Mouse (Mus musculus) bone marrow, adult 2 months (tissue): ENCODE data around the gene Cited4. TPM values are rescaled to one million over a fixed set of nuclear protein-coding genes. Genes with fewer than 3 reads are reported as not detected.

Source experiments
- H3K27ac ChIP-seq: fragments of 200-500 bp; 2 replicates; pipeline ENCODE4 v1.5.1; 2012; ENCODE audit warnings: low read depth, mild to moderate bottlenecking, control low read depth, inconsistent platforms, low read length; ENCODE audit not compliant: control insufficient read depth, poor library complexity, insufficient read depth
- H3K4me1 ChIP-seq: fragments of 200-500 bp; 2 replicates; pipeline ENCODE4 v1.6.1; 2011; ENCODE audit warnings: low read length; ENCODE audit not compliant: control insufficient read depth, insufficient read depth
- H3K4me3 ChIP-seq: fragments of 200-500 bp; replicated peaks from 2 replicates; pipeline ENCODE3; 2011; ENCODE audit warnings: mild to moderate bottlenecking, low read depth, low read length, control low read depth; ENCODE audit not compliant: control insufficient read depth
- CTCF ChIP-seq: fragments of 200-500 bp; IDR thresholded peaks from 2 replicates; pipeline ENCODE4 v1.5.1; 2011; ENCODE audit warnings: low read length, control low read depth; ENCODE audit not compliant: control insufficient read depth, insufficient read depth
- POLR2A ChIP-seq: fragments of 200-500 bp; IDR thresholded peaks from 2 replicates; pipeline ENCODE4 v1.6.1; 2011; ENCODE audit warnings: low read depth, mild to moderate bottlenecking, control low read depth, low read length, borderline replicate concordance; ENCODE audit not compliant: control insufficient read depth
- WGBS: fragments of 180-500 bp; shearing (Covaris S2); methylation state at CpG from one replicate; pipeline ENCODE4 v1.1.7; 2018; 5-methylcytosine and 5-hydroxymethylcytosine counted together
- polyA plus RNA-seq: library from polyadenylated mRNA; stranded (reverse); fragments of >200 nt; gene quantifications from 2 replicates; pipeline ENCODE4 v1.2.4, GENCODE M21; 2011; ENCODE audit warnings: low replicate concordance; ENCODE audit not compliant: missing spikeins, insufficient read depth, insufficient read length

The Cited4 gene
- polyA plus RNA-seq, 1 experiment: 18.3 TPM

- TF ChIP-seq CTCF (no peak), POLR2A (no peak)
- H3K4me3 ChIP-seq: no peak overlapping the region
- H3K27ac ChIP-seq: no peak overlapping the region
- 32% methylated on average over 7 of the region's 7 CpGs for WGBS
- no peaks in the 10 kb centered on the region; the same call in 1 of the 2 replicates for H3K4me1 ChIP-seq
Measured at GRCm38 (mm10) chr4:120650208-120650592, 16.2 kb upstream of the Cited4 start.

DNA sequence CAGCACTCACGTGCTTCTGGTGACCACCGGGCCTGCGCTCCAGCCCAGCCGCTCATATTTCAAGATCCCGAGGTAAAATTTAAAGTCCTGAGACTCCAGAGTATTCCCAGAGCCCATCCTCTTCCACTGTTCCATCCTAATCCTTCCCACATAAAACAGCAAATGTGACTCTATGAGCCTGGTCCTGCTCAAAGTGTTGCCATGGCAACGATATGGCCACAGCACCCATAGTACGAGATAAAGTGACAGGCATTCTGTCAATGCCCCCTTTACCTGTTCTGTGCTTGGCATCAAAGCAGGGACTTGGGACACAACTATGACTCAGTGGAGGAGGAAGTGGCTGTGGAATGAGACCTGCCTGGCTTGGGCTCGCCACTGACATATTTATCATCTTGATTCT is 10.5 kb upstream of the Cited4 start:
- H3K4me1 ChIP-seq: no peaks in the 10 kb centered on the region; the same call in 1 of the 2 replicates
- whole genome bisulfite sequencing: 78% methylated on average over 8 of the region's 8 CpGs
- TF ChIP-seq POLR2A (no peak), CTCF (no peak)
- H3K27ac ChIP-seq: no peak overlapping the region
- no peak overlapping the region for H3K4me3 ChIP-seq

- 41% methylated on average over 4 of the region's 4 CpGs for WGBS
- Histone ChIP-seq H3K4me3 (no peak overlapping the region), H3K4me1 (no peaks in the 10 kb centered on the region; the same call in 1 of the 2 replicates), H3K27ac (no peak overlapping the region)
- TF ChIP-seq POLR2A: no peak
- no peak for TF ChIP-seq CTCF
Measured at GRCm38 (mm10) chr4:120660485-120660884, 5.9 kb upstream of the Cited4 start.

DNA sequence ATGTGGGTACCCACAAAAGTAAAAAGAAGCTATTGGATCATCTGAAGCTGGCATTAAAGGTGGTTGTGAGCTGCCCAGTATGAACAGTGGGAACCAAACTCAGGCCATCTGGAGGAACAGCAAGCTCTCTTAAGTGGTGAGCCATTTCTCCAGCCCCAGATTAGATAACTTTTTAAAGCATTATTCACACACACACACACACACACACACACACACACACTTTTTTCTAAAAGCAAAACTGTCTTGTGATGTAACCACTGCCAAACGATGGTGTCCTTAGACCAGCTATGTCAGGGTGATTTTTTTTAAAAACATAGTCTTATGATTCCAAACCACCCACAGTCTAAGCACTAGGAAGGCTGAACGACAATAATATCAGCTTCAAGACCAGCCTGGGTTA is 1.8 kb upstream of the Cited4 start:
- Histone ChIP-seq H3K4me1 (no peaks in the 10 kb centered on the region; the same call in none of the 2 replicates), H3K27ac (no peak overlapping the region), H3K4me3 (no peak overlapping the region)
- 51% methylated on average over 2 of the region's 2 CpGs for WGBS
- no peak for TF ChIP-seq CTCF
- TF ChIP-seq POLR2A: no peak

GRCm38 (mm10) chr4:120665144-120665700 is 1.1 kb upstream of the Cited4 start:
- Histone ChIP-seq H3K27ac (no peak overlapping the region), H3K4me3 (no peak overlapping the region), H3K4me1 (peaks cover 2% of the 10 kb centered on the region)
- WGBS: 46% methylated on average over 4 of the region's 4 CpGs
- no peak for TF ChIP-seq POLR2A
- no peak for TF ChIP-seq CTCF

DNA sequence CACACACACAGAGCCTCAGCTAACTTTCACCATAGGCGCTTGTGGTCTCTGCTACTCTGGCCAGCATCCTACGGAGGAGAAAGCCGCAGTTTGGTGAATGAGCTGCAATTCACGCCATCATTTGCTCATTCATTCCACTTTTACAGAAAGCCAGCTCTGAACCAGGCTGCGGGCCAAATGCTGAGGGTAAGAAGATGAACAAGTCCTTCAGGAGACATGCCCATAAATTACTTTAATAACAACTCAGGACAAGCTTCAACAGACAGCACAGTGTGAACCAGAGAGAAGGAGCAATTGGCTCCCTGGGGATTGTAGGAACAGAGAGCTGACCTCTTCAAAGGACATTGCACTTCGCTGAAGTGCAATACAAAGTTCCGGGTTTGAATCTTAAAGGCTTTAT is 590 bp upstream of the Cited4 start:
- Histone ChIP-seq H3K4me1 (peaks cover 2% of the 10 kb centered on the region), H3K4me3 (no peak overlapping the region), H3K27ac (no peak overlapping the region)
- 66% methylated on average over 7 of the region's 7 CpGs for WGBS
- no peak for TF ChIP-seq CTCF
- TF ChIP-seq POLR2A: no peak

GRCm38 (mm10) chr4:120667045-120667501 is 701 bp downstream of the Cited4 start:
- Histone ChIP-seq H3K4me3 (peak overlapping the region; percentile 69), H3K4me1 (peaks cover 2% of the 10 kb centered on the region), H3K27ac (peak overlapping the region; percentile 13; the same call in 1 of the 2 replicates)
- WGBS: under 1% methylated on average over 50 of the region's 50 CpGs
- TF ChIP-seq CTCF (no peak), POLR2A (0 out of 2 replicates have a peak, but pooled peaks have one; percentile 17)

GRCm38 (mm10) chr4:120667555-120667954 is 1.2 kb downstream of the Cited4 start:
- H3K27ac ChIP-seq: peak overlapping the region; percentile 13
- peaks cover 2% of the 10 kb centered on the region for H3K4me1 ChIP-seq
- 33% methylated on average over 10 of the region's 10 CpGs for WGBS
- no peak for TF ChIP-seq CTCF
- H3K4me3 ChIP-seq: peak overlapping the region; percentile 69

DNA sequence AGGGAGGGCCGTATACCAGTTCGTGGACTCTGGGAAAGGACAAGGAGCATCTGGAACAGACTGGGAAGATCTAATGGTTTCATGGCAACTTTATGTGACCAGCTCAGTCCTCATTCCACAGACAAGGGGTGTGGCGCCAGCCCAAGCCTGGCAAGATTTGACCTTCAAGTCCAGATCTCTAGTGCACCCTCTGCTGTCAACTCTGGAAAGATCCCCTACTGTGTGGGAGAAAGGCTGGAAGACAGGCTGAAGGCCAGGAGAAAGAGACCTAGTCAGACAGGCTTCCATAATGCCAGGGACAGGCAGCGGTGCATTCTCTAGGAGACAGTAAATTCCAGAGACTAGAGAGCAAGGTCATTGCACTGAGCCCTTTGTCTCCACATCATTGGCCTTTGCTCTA is 2.2 kb downstream of the Cited4 start:
- TF ChIP-seq POLR2A (no peak), CTCF (no peak)
- Histone ChIP-seq H3K4me3 (no peak overlapping the region), H3K27ac (no peak overlapping the region), H3K4me1 (peaks cover 2% of the 10 kb centered on the region)
- WGBS: 82% methylated on average over 4 of the region's 4 CpGs
